Mouse (Mus musculus) C2C12 (cell line): ENCODE data around the gene Olfr984. TPM values are rescaled to one million over a fixed set of nuclear protein-coding genes. Genes with fewer than 3 reads are reported as not detected.

ENCODE experiments used
- H3K27me3 ChIP-seq: one replicate; pipeline ENCODE4 v1.6.1; 2011; ENCODE audit not compliant: control insufficient read depth, insufficient read depth, insufficient read length
- H3K36me3 ChIP-seq: one replicate; pipeline ENCODE4 v1.6.1; 2011; ENCODE audit not compliant: control insufficient read depth, insufficient read depth
- H3K4me3 ChIP-seq: one replicate; pipeline ENCODE4 v1.5.1; 2011; ENCODE audit warnings: mild to moderate bottlenecking, control low read depth; ENCODE audit not compliant: poor library complexity, insufficient read depth, severe bottlenecking
- H3K79me2 ChIP-seq: one replicate; pipeline ENCODE4 v1.6.1; 2011; ENCODE audit not compliant: control insufficient read depth, insufficient read depth
- H3K79me3 ChIP-seq: one replicate; pipeline ENCODE4 v1.6.1; 2011; ENCODE audit warnings: low read depth, control low read depth
- H3ac ChIP-seq: one replicate; pipeline ENCODE3; 2011; ENCODE audit warnings: low read depth; ENCODE audit not compliant: control insufficient read depth, insufficient read length
- CEBPB ChIP-seq: IDR thresholded peaks from one replicate; pipeline ENCODE4 v1.6.1; 2011; ENCODE audit warnings: low read depth, mild to moderate bottlenecking, control low read depth, moderate library complexity
- CTCF ChIP-seq: IDR thresholded peaks from one replicate; pipeline ENCODE4 v1.5.1; 2011; ENCODE audit not compliant: control insufficient read depth, insufficient read depth, insufficient read length
- FOSL1 ChIP-seq: IDR thresholded peaks from one replicate; pipeline ENCODE4 v1.8.0; 2011; ENCODE audit warnings: mild to moderate bottlenecking, low read length; ENCODE audit not compliant: poor library complexity, insufficient read depth, severe bottlenecking
- MAX ChIP-seq: IDR thresholded peaks from one replicate; pipeline ENCODE4 v1.6.1; 2011; ENCODE audit warnings: mild to moderate bottlenecking, control low read depth
- MYOD1 ChIP-seq: IDR thresholded peaks from one replicate; pipeline ENCODE4 v1.6.1; 2011; ENCODE audit warnings: low read depth; ENCODE audit not compliant: control insufficient read depth, insufficient read length
- MYOG ChIP-seq: IDR thresholded peaks from one replicate; pipeline ENCODE4 v1.6.1; 2011; ENCODE audit not compliant: control insufficient read depth, insufficient read length; ENCODE audit errors: extremely low read depth
- USF1 ChIP-seq: IDR thresholded peaks from one replicate; pipeline ENCODE4 v1.6.1; 2011; ENCODE audit warnings: low read depth, mild to moderate bottlenecking, control low read depth, moderate library complexity
- polyA plus RNA-seq: library from polyadenylated mRNA; unstranded; fragments of >200 nt; fragmentation: generic; extraction: Trizol; gene quantifications from one replicate; pipeline ENCODE4 v1.2.1, GENCODE M21; 2012; ENCODE audit warnings: missing spikeins

Gene Olfr984
- polyA plus RNA-seq, 1 experiment, result not detected

- TF ChIP-seq USF1, result no peak
- TF ChIP-seq MYOD1, result no peak
- no peak for TF ChIP-seq CEBPB
- TF ChIP-seq MAX, result no peak
- no peak for TF ChIP-seq MYOG
- TF ChIP-seq FOSL1, result no peak
- no peak for TF ChIP-seq CTCF
- no peaks in the 10 kb centered on the region for H3K27me3 ChIP-seq
- H3K36me3 ChIP-seq, result no peaks in the 10 kb centered on the region
- no peaks in the 10 kb centered on the region for H3K79me3 ChIP-seq
- no peak overlapping the region for H3K4me3 ChIP-seq
- H3K79me2 ChIP-seq, result no peaks in the 10 kb centered on the region
- no peak overlapping the region for H3ac ChIP-seq
These were observed 63.9 kb downstream of the Olfr984 start for GRCm38 (mm10) chr9:40050138-40050537.

Other genes starting within 250 kb of the Olfr984 start
- gene Olfr972, start 247.8 kb downstream of the Olfr984 start, polyA plus RNA-seq, result not detected
- gene Olfr229, start 206.9 kb downstream of the Olfr984 start, polyA plus RNA-seq, result not detected
- not detected for gene Olfr974, start 176.7 kb downstream of the Olfr984 start, polyA plus RNA-seq
- gene Olfr975, start 162.2 kb downstream of the Olfr984 start, polyA plus RNA-seq, result not detected
- gene Olfr976, start 153.1 kb downstream of the Olfr984 start, polyA plus RNA-seq, result not detected
- not detected for gene Olfr978, start 122.1 kb downstream of the Olfr984 start, polyA plus RNA-seq
- not detected for gene Olfr979, start 110.7 kb downstream of the Olfr984 start, polyA plus RNA-seq
- not detected for gene Olfr980, start 104.6 kb downstream of the Olfr984 start, polyA plus RNA-seq
- not detected for gene Olfr981, start 92.7 kb downstream of the Olfr984 start, polyA plus RNA-seq
- not detected for gene Olfr982, start 40.4 kb downstream of the Olfr984 start, polyA plus RNA-seq
- gene Olfr983, start 20.6 kb downstream of the Olfr984 start, polyA plus RNA-seq, result not detected
- gene Olfr985, start 16.0 kb upstream of the Olfr984 start, polyA plus RNA-seq, result not detected
- not detected for gene Tmem225, start 33.9 kb upstream of the Olfr984 start, polyA plus RNA-seq
- not detected for gene Olfr986, start 66.7 kb upstream of the Olfr984 start, polyA plus RNA-seq
- 2.2 TPM for gene Zfp202, start 78.1 kb upstream of the Olfr984 start, polyA plus RNA-seq
- not detected for gene Scn3b, start 155.0 kb upstream of the Olfr984 start, polyA plus RNA-seq